Mouse (Mus musculus) naive thymus-derived CD4-positive, alpha-beta T cell, adult 2 months (primary cell): ENCODE results near the gene Pnpla6.

Source experiments
- DNase-seq: peaks from one replicate; pipeline ENCODE4 v3.0.0-alpha.2; 2011; ENCODE audit warnings: low read depth

The Pnpla6 gene

GRCm38 (mm10) chr8:3507979-3508754 lies 7.0 kb upstream of the Pnpla6 start:
- no peak for DNase-seq

- DNase-seq, result no peak
These were observed 420 bp upstream of the Pnpla6 start for GRCm38 (mm10) chr8:3514681-3515247.

DNA sequence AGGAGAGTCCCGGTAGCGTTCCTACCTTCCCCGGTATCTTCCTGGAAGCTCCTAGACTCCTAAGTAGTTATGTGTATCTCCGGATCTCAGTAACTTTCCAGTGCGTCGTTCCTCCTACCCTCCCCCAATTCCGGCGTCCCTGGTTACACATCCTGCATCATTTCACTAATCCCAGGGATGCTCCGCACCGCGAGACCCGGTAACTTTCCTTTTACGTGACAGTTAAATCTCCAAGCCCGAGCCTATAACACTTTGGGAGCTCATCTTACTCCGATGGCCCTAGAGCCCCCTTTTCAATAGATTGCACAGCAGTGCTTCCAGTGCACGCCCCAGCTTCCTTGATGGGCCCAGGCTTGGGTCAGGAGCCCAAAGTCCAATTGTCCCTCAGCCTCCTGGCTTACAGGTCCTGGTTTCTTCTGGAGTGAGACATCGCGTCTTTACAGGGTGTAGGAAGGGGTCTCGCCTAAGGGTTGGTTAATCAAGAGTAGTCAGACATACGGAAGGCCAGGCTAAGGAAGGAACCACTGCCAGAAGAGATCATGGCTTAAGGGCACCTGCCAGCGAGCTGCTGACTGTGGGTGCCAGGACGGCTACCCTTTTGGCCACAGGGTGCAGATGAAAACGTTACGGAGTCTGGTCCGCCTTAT lies 710 bp downstream of the Pnpla6 start:
- peak; percentile 51 for DNase-seq

GRCm38 (mm10) chr8:3516450-3517116 lies 1.4 kb downstream of the Pnpla6 start:
- peak; percentile 92 for DNase-seq

- no peak for DNase-seq
These were observed 1.9 kb downstream of the Pnpla6 start for GRCm38 (mm10) chr8:3517117-3517495.

GRCm38 (mm10) chr8:3522007-3522697 lies 7.0 kb downstream of the Pnpla6 start:
- no peak for DNase-seq

DNA sequence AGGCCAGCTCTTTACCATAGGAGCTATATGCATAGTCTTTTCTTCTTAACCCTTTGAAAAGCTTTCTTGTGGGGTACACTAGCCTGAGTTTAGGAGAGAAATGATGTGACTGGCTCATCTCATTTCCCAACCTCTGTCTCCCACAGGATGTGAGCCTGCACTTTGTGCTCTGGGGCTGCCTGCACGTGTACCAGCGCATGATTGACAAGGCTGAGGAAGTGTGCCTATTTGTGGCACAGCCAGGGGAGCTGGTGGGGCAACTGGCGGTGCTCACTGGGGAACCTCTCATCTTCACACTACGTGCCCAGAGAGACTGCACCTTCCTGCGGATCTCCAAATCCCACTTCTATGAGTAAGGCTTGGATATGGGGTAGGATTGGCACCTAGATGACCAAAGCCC lies 15.6 kb downstream of the Pnpla6 start:
- no peak for DNase-seq

DNA sequence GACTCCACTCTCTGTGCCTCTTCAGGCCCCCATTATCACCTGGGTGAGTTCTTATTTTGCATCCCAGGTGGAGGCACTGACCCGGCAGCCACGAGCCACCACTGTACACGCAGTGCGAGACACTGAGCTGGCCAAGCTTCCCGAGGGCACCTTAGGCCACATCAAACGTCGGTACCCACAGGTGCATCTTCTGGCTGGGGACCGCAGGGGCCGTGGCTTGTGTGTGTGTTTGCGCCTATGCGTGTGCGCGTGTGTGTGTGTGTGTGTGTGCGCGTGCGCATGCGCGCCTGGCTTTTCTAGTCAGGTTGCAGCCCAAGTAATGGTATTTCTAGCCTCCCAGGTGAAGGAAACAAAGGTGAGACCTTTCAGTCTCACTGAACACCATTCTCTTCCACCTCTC lies 16.8 kb downstream of the Pnpla6 start:
- no peak for DNase-seq

DNA sequence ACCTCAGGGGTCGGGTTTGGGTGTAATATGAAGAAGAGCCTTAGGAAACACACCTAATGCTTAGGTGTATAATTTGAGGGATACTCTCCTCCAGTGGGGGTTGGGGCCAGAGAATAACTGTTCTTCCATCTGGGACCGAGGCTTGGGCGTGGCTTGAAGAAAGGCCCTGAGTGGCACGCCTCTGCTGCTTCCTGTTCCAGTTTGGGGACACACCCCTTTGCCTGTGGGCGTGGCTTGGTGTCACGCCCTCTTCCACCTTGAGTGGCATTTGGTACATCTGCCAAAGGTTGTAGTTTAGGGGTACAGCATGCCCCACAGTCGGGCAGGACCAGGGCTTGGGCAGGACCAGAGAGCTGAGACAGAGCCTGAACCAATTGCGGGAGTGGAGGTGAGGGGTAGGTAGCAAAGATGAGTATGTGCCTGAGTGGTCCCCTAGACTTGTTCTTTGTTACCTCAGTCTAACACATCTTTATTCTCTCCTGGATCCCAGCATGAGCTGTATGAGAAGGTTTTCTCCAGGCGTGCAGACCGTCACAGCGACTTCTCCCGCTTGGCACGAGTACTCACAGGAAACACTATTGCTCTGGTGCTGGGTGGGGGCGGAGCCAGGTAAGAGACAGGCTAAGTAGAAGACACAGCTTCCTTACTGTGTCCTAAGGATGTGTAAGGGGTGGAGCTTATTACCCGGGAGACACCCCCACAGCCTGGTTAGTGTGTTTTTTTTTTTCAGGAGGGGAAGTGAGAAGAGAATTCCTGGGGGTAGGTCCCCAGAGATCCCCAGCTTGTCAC lies 21.1 kb downstream of the Pnpla6 start:
- peak; percentile 38 for DNase-seq

GRCm38 (mm10) chr8:3536940-3537339 lies 21.8 kb downstream of the Pnpla6 start:
- no peak for DNase-seq

DNA sequence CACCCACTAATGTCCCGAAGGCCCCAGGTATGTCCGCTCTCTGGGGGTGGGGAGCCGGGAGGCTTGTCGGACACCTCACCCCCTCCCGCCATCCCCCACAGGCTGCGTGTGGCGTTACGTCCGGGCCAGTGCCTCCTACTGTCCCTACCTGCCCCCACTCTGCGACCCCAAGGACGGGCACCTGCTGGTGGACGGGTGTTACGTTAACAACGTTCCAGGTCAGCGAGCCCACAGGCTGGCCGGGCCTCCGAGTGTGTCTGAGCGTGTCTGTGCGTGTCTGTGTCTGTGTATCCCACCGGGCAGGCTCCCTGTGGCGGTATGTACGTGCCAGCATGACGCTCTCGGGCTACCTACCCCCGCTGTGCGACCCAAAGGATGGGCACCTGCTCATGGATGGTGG lies 22.5 kb downstream of the Pnpla6 start:
- no peak for DNase-seq

DNA sequence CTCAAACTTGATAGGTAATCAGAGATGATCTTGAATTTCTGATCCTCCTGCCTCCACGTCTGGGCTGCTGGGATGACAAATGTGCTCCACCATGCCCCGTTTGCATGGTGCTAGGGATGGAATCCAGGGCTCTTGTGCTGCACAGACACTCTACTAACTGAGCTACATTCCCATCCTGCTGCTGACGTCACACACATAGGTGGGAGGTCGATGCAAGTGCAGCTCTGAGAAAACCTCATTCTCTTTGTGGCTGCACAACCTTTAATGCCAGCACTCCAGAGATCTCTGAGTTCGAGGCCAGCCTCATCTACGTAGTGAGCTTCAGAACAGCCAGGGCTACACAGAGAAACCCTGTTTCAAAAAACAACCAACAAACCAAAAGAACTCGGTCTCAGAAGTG lies 24.0 kb downstream of the Pnpla6 start:
- no peak for DNase-seq

DNA sequence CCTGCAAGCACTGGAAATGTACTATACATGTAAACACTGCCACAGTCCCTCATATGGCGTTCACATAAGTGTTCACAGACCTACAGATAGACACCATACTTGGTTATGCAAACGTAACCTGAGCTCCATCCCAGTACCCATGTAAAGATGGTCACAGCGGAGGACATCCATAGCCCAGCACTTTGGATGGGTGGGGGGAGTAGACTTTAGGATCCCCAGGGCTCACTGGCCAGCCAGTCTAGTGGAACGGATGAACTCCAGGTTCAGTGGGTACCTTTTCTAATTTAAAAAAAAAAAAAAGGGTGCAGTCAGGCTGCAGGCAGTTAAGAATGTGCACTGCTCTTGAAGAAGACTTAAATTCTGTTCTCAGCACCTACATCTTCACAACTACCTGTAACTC lies 24.9 kb downstream of the Pnpla6 start:
- no peak for DNase-seq

GRCm38 (mm10) chr8:3546511-3546910 lies 31.3 kb downstream of the Pnpla6 start:
- no peak for DNase-seq

DNA sequence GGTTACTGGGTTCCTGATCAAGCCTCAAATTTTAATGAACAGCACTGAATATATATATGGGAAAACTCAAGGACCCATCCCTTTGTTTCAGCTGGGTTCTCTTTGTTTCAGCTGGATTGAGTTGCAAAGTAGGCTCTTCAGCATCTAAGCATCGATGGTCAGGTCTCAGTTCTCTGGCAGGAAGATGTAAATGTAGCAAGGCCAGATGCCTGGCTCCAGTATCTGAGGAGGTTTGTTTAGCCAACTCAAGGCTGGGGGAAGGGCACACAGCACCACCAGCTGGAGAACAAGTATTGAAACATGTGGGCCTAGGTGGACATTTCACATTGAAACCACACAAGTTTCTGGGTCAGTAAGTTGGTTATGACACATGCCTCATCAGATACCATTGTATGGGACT lies 37.1 kb downstream of the Pnpla6 start:
- no peak for DNase-seq

GRCm38 (mm10) chr8:3556114-3556513 lies 40.9 kb downstream of the Pnpla6 start:
- DNase-seq, result peak; percentile 29

DNA sequence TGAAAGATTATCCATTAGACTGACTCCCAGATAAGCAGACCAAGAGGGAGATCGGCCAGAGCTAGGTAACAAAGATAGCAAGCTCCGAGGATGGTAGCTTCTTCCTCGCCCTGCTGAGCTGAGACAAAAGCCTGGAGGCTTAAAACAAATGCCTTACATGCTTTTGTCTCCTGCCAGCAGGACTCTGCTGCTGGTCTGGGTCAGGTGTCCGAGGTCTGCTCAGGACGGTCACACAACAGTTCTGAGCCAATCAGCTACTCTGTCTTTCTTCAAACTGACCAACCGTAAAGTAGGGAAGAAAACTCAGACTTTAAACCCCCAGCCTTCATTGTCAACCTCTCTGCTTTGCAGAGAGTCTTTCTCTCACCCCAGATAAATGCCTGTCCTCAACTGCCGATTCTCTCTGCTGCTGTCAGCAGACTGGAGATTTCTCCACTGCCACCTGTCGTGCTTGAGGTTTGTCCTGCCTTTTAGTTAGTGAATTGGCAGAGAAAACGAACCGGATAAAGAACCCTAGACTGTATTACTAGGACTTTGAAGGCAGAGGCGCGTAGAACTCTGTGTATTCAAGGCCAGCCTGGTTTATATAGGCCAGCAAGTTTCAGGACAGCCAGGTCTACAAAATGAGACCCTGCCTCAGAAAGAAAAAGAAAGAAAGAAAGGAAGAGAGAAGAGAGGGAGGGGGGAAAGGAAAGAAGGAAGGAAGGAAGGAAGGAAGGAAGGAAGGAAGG lies 52.6 kb downstream of the Pnpla6 start, which contains the start of gene C330021F23Rik:
TSS of gene C330021F23Rik (plus strand) at position 350 of the 731 bp plus-strand sequence.
- no peak for DNase-seq

DNA sequence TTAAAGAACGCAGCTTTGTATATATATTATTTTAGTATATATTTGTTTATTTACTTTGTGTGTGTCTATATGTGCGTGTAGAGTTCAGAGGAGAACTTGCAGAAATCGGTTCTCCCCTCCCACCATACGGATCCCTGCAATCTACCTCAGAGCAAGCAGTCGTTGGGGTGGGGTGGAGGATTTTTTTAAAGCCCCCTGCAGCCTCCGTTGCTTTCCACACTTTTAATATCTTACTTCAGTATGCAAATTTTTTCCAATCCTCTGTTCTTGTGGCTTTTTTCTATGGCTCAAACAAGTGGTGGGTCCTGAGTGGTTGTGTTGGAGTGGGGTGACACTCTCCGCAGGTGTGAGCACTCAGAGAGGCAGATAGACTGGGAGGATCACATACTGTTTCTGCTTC lies 53.2 kb downstream of the Pnpla6 start:
- DNase-seq, result no peak

DNA sequence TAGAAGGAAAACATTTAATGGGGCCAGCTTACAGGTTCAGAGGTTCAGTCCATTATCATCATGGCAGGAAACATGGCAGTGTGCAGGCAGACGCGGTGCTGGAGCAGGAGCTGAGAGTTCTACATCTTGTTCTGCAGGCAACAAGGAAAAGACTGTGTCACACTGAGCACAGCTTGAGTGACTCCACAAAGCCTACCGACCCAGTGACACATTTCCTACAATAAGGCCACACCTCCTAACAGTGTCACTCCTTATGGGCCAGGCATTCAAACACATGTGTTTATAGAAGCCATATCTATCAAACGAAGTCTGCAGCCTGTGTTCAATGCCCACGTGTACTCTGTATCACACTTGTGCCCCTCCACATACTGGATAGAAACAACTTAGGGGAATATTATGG lies 54.6 kb downstream of the Pnpla6 start:
- DNase-seq, result no peak

GRCm38 (mm10) chr8:3574546-3574945 lies 59.4 kb downstream of the Pnpla6 start:
- DNase-seq, result no peak
